Mouse (Mus musculus) cerebellum, adult 2 months (tissue): Measurements from ENCODE around the gene Rora.

Source experiments
- CTCF ChIP-seq: fragments of 200-500 bp; IDR thresholded peaks from 2 replicates; pipeline ENCODE4 v1.5.1; 2011; ENCODE audit warnings: low read depth, mild to moderate bottlenecking, control low read depth, low read length, moderate library complexity, borderline replicate concordance; ENCODE audit not compliant: insufficient read depth
- POLR2A ChIP-seq: fragments of 200-500 bp; IDR thresholded peaks from 2 replicates; pipeline ENCODE4 v1.6.1; 2011; ENCODE audit warnings: low read length, control low read depth, borderline replicate concordance; ENCODE audit not compliant: insufficient read depth

- no peak for TF ChIP-seq POLR2A
- TF ChIP-seq CTCF: no peak
These were observed 54.0 kb downstream of the Rora start for GRCm38 (mm10) chr9:68707636-68708035.
